Mouse (Mus musculus) heart, postnatal 0 days (tissue): ENCODE data around the gene Plxna4. TPM values are rescaled to one million over a fixed set of nuclear protein-coding genes. Genes with fewer than 3 reads are reported as not detected.

Experiments
- ATAC-seq: fragments of 200-750 bp; cut with Nextera tagmentation; 2 replicates; pipeline ENCODE4 v1.8.0; 2017; ENCODE audit warnings: low read depth, moderate number of reproducible peaks, moderate library complexity; ENCODE audit not compliant: insufficient read depth
- DNase-seq: peaks from one replicate; pipeline ENCODE4 v3.0.0-alpha.2; 2016; ENCODE audit warnings: low spot score
- H3K27ac ChIP-seq: fragments of 300-500 bp; sonication (generic); 2 replicates; pipeline ENCODE4 v1.5.1; 2014; ENCODE audit warnings: low read depth, mild to moderate bottlenecking
- H3K27me3 ChIP-seq: fragments of 300-500 bp; sonication (generic); 2 replicates; pipeline ENCODE4 v1.6.1; 2014; ENCODE audit warnings: low read length, mixed read lengths; ENCODE audit not compliant: control insufficient read depth, insufficient read depth
- H3K36me3 ChIP-seq: fragments of 300-500 bp; sonication (generic); replicated peaks from 2 replicates; pipeline ENCODE4 v1.6.1; 2014; ENCODE audit warnings: low read length, mixed read lengths; ENCODE audit not compliant: control insufficient read depth, insufficient read depth
- H3K4me1 ChIP-seq: fragments of 300-500 bp; sonication (generic); 2 replicates; pipeline ENCODE4 v1.6.1; 2014; ENCODE audit warnings: antibody characterized with exemption; ENCODE audit not compliant: control insufficient read depth, insufficient read depth
- H3K4me2 ChIP-seq: fragments of 300-500 bp; sonication (generic); 2 replicates; pipeline ENCODE4 v1.6.1; 2014; ENCODE audit warnings: low read depth, mild to moderate bottlenecking, low read length, moderate library complexity
- H3K4me3 ChIP-seq: fragments of 300-500 bp; sonication (generic); 2 replicates; pipeline ENCODE4 v1.5.1; 2014; ENCODE audit warnings: low read depth, low read length
- H3K9ac ChIP-seq: fragments of 300-500 bp; sonication (generic); replicated peaks from 2 replicates; pipeline ENCODE4 v1.6.1; 2014; ENCODE audit warnings: low read depth, low read length, mixed read lengths
- H3K9me3 ChIP-seq: fragments of 300-500 bp; sonication (generic); replicated peaks from 2 replicates; pipeline ENCODE4 v1.6.1; 2016; ENCODE audit warnings: low read length; ENCODE audit not compliant: control insufficient read depth
- CTCF ChIP-seq: IDR thresholded peaks from 2 replicates; pipeline ENCODE4 v1.5.1; 2016; ENCODE audit warnings: antibody characterized with exemption, control low read depth, low read depth
- EP300 ChIP-seq: IDR thresholded peaks from 2 replicates; pipeline ENCODE4 v1.6.1; 2016; ENCODE audit warnings: antibody characterized with exemption, low read depth
- WGBS: fragments of 180-500 bp; shearing (Covaris S2); extraction: QIAGEN DNeasy Blood & Tissue Kit; methylation state at CpG from one replicate; pipeline ENCODE4 v1.1.7; 2014; 5-methylcytosine and 5-hydroxymethylcytosine counted together
- polyA plus RNA-seq: library from polyadenylated mRNA; unstranded; fragments of >200 nt; fragmentation: Nextera tagmentation; extraction: Ambion mirVana; gene quantifications from 2 replicates; pipeline ENCODE4 v1.2.1, GENCODE M21; 2015
- total RNA-seq: library from RNA; depleted of rRNA; stranded (reverse); fragments of >200 nt; gene quantifications from 2 replicates; pipeline ENCODE4 v1.2.3, GENCODE M21; 2014; ENCODE audit warnings: low replicate concordance

Gene Plxna4
- total and polyA plus RNA-seq, 2 experiments from 2014 or later, result 3.7 to 19.2 TPM

GRCm38 (mm10) chr6:32604901-32605300 is 16.9 kb upstream of the Plxna4 start:
- ATAC-seq (no peak), DNase-seq (no peak)
- no peak overlapping the region for H3K9ac ChIP-seq
- 80% methylated on average over 4 of the region's 4 CpGs for WGBS
- no peaks in the 10 kb centered on the region for H3K27me3 ChIP-seq
- H3K9me3 ChIP-seq, result no peaks in the 10 kb centered on the region
- TF ChIP-seq CTCF, result no peak
- TF ChIP-seq EP300, result no peak
- H3K4me1 ChIP-seq, result no peaks in the 10 kb centered on the region
- no peak overlapping the region for H3K4me2 ChIP-seq
- H3K36me3 ChIP-seq, result no peaks in the 10 kb centered on the region
- H3K4me3 ChIP-seq, result no peak overlapping the region
- H3K27ac ChIP-seq, result no peak overlapping the region

DNA sequence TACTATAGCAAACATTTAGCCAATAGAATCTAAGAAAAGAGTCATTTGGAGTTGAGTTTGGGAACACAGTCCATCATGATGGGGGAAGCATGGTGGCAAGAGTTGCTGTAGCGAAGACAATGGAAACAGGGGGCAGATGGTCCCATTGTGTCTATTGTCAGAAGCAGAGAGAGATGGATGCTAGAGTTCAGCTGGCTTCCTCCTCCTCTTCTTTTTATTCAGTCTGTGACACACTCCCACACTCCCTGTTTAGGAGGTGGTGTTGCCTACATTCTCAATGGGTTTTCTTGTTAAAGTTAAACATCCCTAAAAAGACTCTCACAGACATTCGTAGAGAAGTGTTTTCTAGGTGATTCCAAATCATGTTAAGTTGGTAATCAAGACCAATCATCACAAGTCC is 14.1 kb upstream of the Plxna4 start:
- Histone ChIP-seq H3K36me3 (no peaks in the 10 kb centered on the region), H3K4me3 (no peak overlapping the region), H3K27me3 (no peaks in the 10 kb centered on the region), H3K4me1 (no peaks in the 10 kb centered on the region), H3K9ac (no peak overlapping the region), H3K9me3 (no peaks in the 10 kb centered on the region), H3K4me2 (no peak overlapping the region), H3K27ac (no peak overlapping the region)
- WGBS, result 83% methylated on average over 2 of the region's 2 CpGs
- TF ChIP-seq CTCF (no peak), EP300 (no peak)
- ATAC-seq (no peak), DNase-seq (no peak)

DNA sequence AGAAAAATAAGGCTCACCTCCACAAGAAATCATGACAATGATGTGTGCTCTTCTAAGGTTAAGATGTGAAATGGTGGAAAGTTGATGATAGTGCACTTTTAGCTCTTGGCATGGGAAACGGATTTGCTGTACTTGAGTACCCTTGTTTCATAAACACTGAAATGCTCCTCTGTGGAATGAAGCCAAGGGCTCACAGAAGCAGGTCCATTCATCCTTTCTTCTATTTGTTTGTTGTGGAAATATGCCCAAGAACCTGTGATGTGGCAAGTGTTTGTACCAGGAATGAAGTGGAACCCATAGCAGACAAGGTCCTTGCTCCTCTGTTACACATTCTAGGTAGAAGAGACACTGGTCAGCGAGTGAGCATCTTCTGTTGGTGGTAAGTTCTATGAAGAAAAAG is 13.3 kb upstream of the Plxna4 start:
- Histone ChIP-seq H3K27me3 (no peaks in the 10 kb centered on the region), H3K4me3 (no peak overlapping the region), H3K36me3 (no peaks in the 10 kb centered on the region), H3K27ac (no peak overlapping the region), H3K9ac (no peak overlapping the region), H3K9me3 (no peaks in the 10 kb centered on the region), H3K4me1 (no peaks in the 10 kb centered on the region), H3K4me2 (no peak overlapping the region)
- no peak for TF ChIP-seq EP300
- ATAC-seq (no peak), DNase-seq (no peak)
- 60% methylated on average over 2 of the region's 2 CpGs for WGBS

DNA sequence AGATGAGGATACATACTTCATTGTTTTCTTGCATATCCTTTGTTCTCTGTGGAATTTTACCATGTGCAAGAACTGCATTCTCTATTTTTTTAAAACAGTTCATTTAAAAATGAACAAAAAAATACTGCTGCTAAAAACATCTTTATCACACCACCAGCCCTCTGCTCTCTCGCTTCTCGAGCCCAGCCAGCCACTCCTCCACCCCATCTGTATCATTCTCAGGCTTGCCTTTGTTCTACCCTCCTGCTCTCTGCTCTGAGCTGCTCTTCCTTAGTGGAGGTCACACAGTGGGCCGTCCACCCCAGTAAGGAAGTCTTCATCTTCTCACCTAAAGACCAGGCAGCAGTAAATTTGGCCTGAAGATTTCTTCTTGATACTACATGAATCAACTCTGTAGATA is 7.6 kb upstream of the Plxna4 start:
- ATAC-seq, result no peak
- peaks cover under 1% of the 10 kb centered on the region; the same call in 1 of the 2 replicates for H3K27me3 ChIP-seq
- H3K4me3 ChIP-seq, result no peak overlapping the region
- H3K4me2 ChIP-seq, result no peak overlapping the region
- no peaks in the 10 kb centered on the region for H3K9me3 ChIP-seq
- no peak overlapping the region for H3K27ac ChIP-seq
- DNase-seq, result no peak
- no peaks in the 10 kb centered on the region for H3K4me1 ChIP-seq
- no peak overlapping the region for H3K9ac ChIP-seq
- 40% methylated on average over 3 of the region's 3 CpGs for WGBS
- no peaks in the 10 kb centered on the region for H3K36me3 ChIP-seq
- TF ChIP-seq CTCF (no peak), EP300 (no peak)

GRCm38 (mm10) chr6:32590979-32591758 is 3.2 kb upstream of the Plxna4 start:
- Histone ChIP-seq H3K27ac (no peak overlapping the region), H3K4me3 (no peak overlapping the region), H3K9me3 (no peaks in the 10 kb centered on the region), H3K9ac (no peak overlapping the region), H3K36me3 (no peaks in the 10 kb centered on the region), H3K4me1 (peaks cover 3% of the 10 kb centered on the region; the same call in 1 of the 2 replicates), H3K27me3 (peaks cover 14% of the 10 kb centered on the region), H3K4me2 (no peak overlapping the region)
- peak; percentile 85 for DNase-seq
- TF ChIP-seq EP300 (no peak), CTCF (peak; percentile 86)
- 24% methylated on average over 13 of the region's 13 CpGs for WGBS
- ATAC-seq, result peak; percentile 42

DNA sequence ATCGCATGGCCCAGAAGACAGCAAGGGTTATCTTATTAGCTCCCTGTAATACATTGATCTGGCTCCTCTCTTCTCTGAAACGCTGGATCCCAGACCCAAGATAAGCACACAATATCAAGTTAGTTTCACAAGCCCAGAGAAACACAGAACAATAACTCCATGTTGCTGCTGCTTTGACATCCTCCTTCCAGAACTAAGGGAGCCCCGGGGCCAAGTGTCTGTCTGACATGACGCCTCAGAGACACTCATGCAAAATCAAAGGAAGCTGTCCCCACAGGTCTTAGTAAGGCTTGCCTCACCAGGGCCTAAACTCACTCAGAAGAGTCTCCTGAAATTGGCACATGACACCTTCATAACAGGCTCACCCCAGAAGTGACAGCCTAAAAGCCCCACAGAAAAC is 1.6 kb upstream of the Plxna4 start:
- peaks cover 13% of the 10 kb centered on the region; the same call in 1 of the 2 replicates for H3K4me1 ChIP-seq
- no peak for TF ChIP-seq CTCF
- TF ChIP-seq EP300, result no peak
- ATAC-seq, result no peak
- H3K4me3 ChIP-seq, result no peak overlapping the region
- no peak overlapping the region for H3K9ac ChIP-seq
- no peaks in the 10 kb centered on the region for H3K36me3 ChIP-seq
- H3K27ac ChIP-seq, result no peak overlapping the region
- DNase-seq, result no peak
- peaks cover 14% of the 10 kb centered on the region for H3K27me3 ChIP-seq
- no peaks in the 10 kb centered on the region for H3K9me3 ChIP-seq
- WGBS, result 57% methylated on average over 4 of the region's 4 CpGs
- H3K4me2 ChIP-seq, result no peak overlapping the region
